11 mouse cellular contexts compared by ENCODE assay signal in genomic region chr9:122188724-122189123, GRCm38 (mm10).
A peak's percentile ranks its signal among the peaks of the same experiment; 100 is the strongest.
DNase-seq lines count a peak whose midpoint lies in the region; ATAC-seq and TF ChIP-seq lines count a peak whose summit lies in the region.
"Had no signal": no experiment of that assay in that cellular context is flagged by ENCODE, and none has a peak within 500 bp of the region (broad histone marks: within the 10 kb centered on the region; RNA-seq: fewer than 3 reads in every experiment).

No protein-coding gene starts in this region.

- no peaks in the 10 kb centered on the region for H3K27me3 ChIP-seq in heart, postnatal 0 days (ENCODE audit: control insufficient read depth, insufficient read depth, low read length)
- H3K27me3 ChIP-seq in intestine, embryonic 15.5 days (replicated peaks): no peaks in the 10 kb centered on the region
- no peaks in the 10 kb centered on the region for H3K27me3 ChIP-seq in splenic B cell, adult 2 months (ENCODE audit: control insufficient read depth, insufficient read depth, low read length, poor library complexity, severe bottlenecking)
- H3K27me3 ChIP-seq: midbrain, embryonic 15.5 days had no signal

- H3K36me3 ChIP-seq in heart, postnatal 0 days (replicated peaks; ENCODE audit: control insufficient read depth, insufficient read depth, low read length): no peaks in the 10 kb centered on the region
- H3K36me3 ChIP-seq in intestine, embryonic 15.5 days: no peaks in the 10 kb centered on the region
- no peaks in the 10 kb centered on the region; the same call in 1 of the 2 replicates for H3K36me3 ChIP-seq in splenic B cell, adult 2 months (ENCODE audit: control insufficient read depth, insufficient read depth, low read length, poor library complexity, severe bottlenecking)
- H3K36me3 ChIP-seq: midbrain, embryonic 15.5 days had no signal

- no peak for ATAC-seq in heart, postnatal 0 days (ENCODE audit: insufficient read depth, low read depth)
- ATAC-seq in intestine, embryonic 15.5 days: peak; percentile 64; the same call in 1 of the 2 replicates
- ATAC-seq: midbrain, embryonic 15.5 days had no signal

- H3K4me1 ChIP-seq in heart, postnatal 0 days (ENCODE audit: control insufficient read depth, insufficient read depth): peaks cover 30% of the 10 kb centered on the region
- 0 out of 2 replicates have a peak, but pooled peaks cover 15% of the 10 kb centered on the region for H3K4me1 ChIP-seq in intestine, embryonic 15.5 days (replicated peaks)
- H3K4me1 ChIP-seq: midbrain, embryonic 15.5 days had no signal

- 66% methylated on average over 1 of the region's 1 CpGs for WGBS in heart, postnatal 0 days
- 36% methylated on average over 1 of the region's 1 CpGs for WGBS in intestine, embryonic 15.5 days

- no peak for TF ChIP-seq EP300 in heart, postnatal 0 days (IDR thresholded peaks at IDR 0.05; ENCODE audit: low read depth)

- H3K27ac ChIP-seq in heart, postnatal 0 days (ENCODE audit: low read depth): no peak overlapping the region
- H3K27ac ChIP-seq in intestine, embryonic 15.5 days: no peak overlapping the region
- H3K27ac ChIP-seq: midbrain, embryonic 15.5 days had no signal

- no peak overlapping the region for H3K4me3 ChIP-seq in heart, postnatal 0 days (ENCODE audit: low read depth, low read length)
- no peak overlapping the region for H3K4me3 ChIP-seq in intestine, embryonic 15.5 days (replicated peaks)
- H3K4me3 ChIP-seq: midbrain, embryonic 15.5 days had no signal

- no peak for DNase-seq in heart, postnatal 0 days (ENCODE audit: low spot score)
- DNase-seq in heart, postnatal 25 days (ENCODE audit: low spot score): no peak
- DNase-seq in CD8-positive naive resting alpha-beta T cell, adult 2 months (ENCODE audit: low read depth in 2 of 2, low spot score in 2 of 2): peak; percentile 71 to 80
- DNase-seq in splenic B cell, adult 2 months (ENCODE audit: low read depth, low spot score): peak; percentile 47
- no peak for DNase-seq in right cerebral cortex, postnatal 14 days
- no peak for DNase-seq in frontal cortex, postnatal 10 days (ENCODE audit: low spot score in 2 of 2)
- no peak for DNase-seq in urinary bladder, postnatal 4 days (ENCODE audit: low spot score in 2 of 2)
- DNase-seq: cerebellum, adult 11 months; layer of hippocampus, adult 9-11 months had no signal

- H3K9me3 ChIP-seq in heart, postnatal 0 days (replicated peaks; ENCODE audit: control insufficient read depth, low read length): no peaks in the 10 kb centered on the region
- no peaks in the 10 kb centered on the region for H3K9me3 ChIP-seq in intestine, embryonic 15.5 days
- H3K9me3 ChIP-seq: midbrain, embryonic 15.5 days had no signal

- TF ChIP-seq CTCF in heart, postnatal 0 days (IDR thresholded peaks at IDR 0.05; ENCODE audit: low read depth): peak; percentile 25; the same call in 1 of the 2 replicates

- no peak overlapping the region for H3K9ac ChIP-seq in heart, postnatal 0 days (replicated peaks; ENCODE audit: low read depth, low read length)
- H3K9ac ChIP-seq in intestine, embryonic 15.5 days: no peak overlapping the region
- H3K9ac ChIP-seq: midbrain, embryonic 15.5 days had no signal

- H3K4me2 ChIP-seq in heart, postnatal 0 days (ENCODE audit: low read depth, low read length): no peak overlapping the region
- no peak overlapping the region for H3K4me2 ChIP-seq in intestine, embryonic 15.5 days (replicated peaks)
- H3K4me2 ChIP-seq: midbrain, embryonic 15.5 days had no signal

- intact Hi-C loops in heart, postnatal 25 days (cut with DNase I): no loop called here

Comparison
In these comparisons a context has a peak if more than half of its experiments do, and no peak if none do; other contexts are left out.
1. DNase-seq: peak in CD8-positive naive resting alpha-beta T cell, adult 2 months (2 of 2) and splenic B cell, adult 2 months (single experiment); none in heart, postnatal 0 days (single experiment), heart, postnatal 25 days (single experiment), right cerebral cortex, postnatal 14 days (single experiment), frontal cortex, postnatal 10 days (0 of 2) and urinary bladder, postnatal 4 days (0 of 2).